Mouse (Mus musculus) bone marrow macrophage, adult 2 months (primary cell): Measurements from ENCODE around the gene Usp32.

Source experiments
- CTCF ChIP-seq: IDR thresholded peaks from 2 replicates; pipeline ENCODE4 v1.5.1; 2012; ENCODE audit warnings: low read depth, mild to moderate bottlenecking, low read length, moderate library complexity
- POLR2A ChIP-seq: IDR thresholded peaks from 2 replicates; pipeline ENCODE4 v1.6.1; 2012; ENCODE audit warnings: mild to moderate bottlenecking, low read depth, low read length, borderline replicate concordance

DNA sequence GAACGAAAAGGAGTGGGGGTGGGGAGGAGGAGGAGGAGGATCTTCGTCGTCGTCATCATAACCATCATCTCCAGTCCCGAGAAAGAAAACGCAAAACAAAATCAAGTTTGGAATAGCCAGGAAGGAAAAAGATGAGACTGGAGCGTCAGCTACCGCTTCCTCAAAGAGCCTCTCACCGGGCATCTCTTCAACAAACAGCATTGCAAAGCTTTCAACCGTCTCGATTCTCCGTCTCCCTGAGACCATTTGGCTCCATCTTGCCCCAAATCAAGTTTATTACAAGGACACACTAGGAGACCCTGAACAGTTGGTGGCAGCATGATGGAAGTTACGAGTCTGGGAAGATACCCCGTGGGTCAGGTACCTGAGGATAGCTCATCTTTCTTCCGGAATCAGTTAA lies 182.8 kb downstream of the Usp32 start:
- no peak for TF ChIP-seq POLR2A
- no peak for TF ChIP-seq CTCF
